Mouse (Mus musculus) brain, adult 2 months (tissue): Measurements from ENCODE around the gene Lnx2.

Experiments used
- DNase-seq: peaks from one replicate; pipeline ENCODE4 v3.0.0; 2011; ENCODE audit warnings: low read depth, low spot score

Lnx2 gene

GRCm38 (mm10) chr5:147051500-147052308 lies 24.7 kb downstream of the Lnx2 start:
- peak; percentile 38 for DNase-seq

- no peak for DNase-seq
Measured at GRCm38 (mm10) chr5:147050816-147051499, 25.4 kb downstream of the Lnx2 start.

GRCm38 (mm10) chr5:147049544-147050209 lies 26.7 kb downstream of the Lnx2 start:
- DNase-seq = no peak

- no peak for DNase-seq
Measured at GRCm38 (mm10) chr5:147045929-147046328, 30.5 kb downstream of the Lnx2 start.

- DNase-seq = no peak
Measured at GRCm38 (mm10) chr5:147045311-147045710, 31.1 kb downstream of the Lnx2 start.

GRCm38 (mm10) chr5:147043240-147043844 lies 33.0 kb downstream of the Lnx2 start:
- peak; percentile 82 for DNase-seq

GRCm38 (mm10) chr5:147041965-147042937 lies 34.1 kb downstream of the Lnx2 start:
- DNase-seq = no peak

- no peak for DNase-seq
Measured at GRCm38 (mm10) chr5:147039394-147039793, 37.0 kb downstream of the Lnx2 start.

GRCm38 (mm10) chr5:147037601-147038000 lies 38.8 kb downstream of the Lnx2 start:
- DNase-seq = no peak

- no peak for DNase-seq
Measured at GRCm38 (mm10) chr5:147036661-147037060, 39.7 kb downstream of the Lnx2 start.

GRCm38 (mm10) chr5:147036028-147036427 lies 40.4 kb downstream of the Lnx2 start:
- DNase-seq = no peak

- DNase-seq = no peak
Measured at GRCm38 (mm10) chr5:147035301-147035700, 41.1 kb downstream of the Lnx2 start.

GRCm38 (mm10) chr5:147034283-147034682 lies 42.1 kb downstream of the Lnx2 start:
- peak; percentile 52 for DNase-seq

- DNase-seq = no peak
Measured at GRCm38 (mm10) chr5:147033155-147033554, 43.2 kb downstream of the Lnx2 start.

- no peak for DNase-seq
Measured at GRCm38 (mm10) chr5:147031281-147031680, 45.1 kb downstream of the Lnx2 start.

- peak; percentile 66 for DNase-seq
Measured at GRCm38 (mm10) chr5:147024331-147025034, 51.9 kb downstream of the Lnx2 start.

- peak; percentile 91 for DNase-seq
Measured at GRCm38 (mm10) chr5:147023245-147023970, 53.0 kb downstream of the Lnx2 start.

GRCm38 (mm10) chr5:147021546-147022265 lies 54.7 kb downstream of the Lnx2 start:
- peak; percentile 84 for DNase-seq

- peak; percentile 43 for DNase-seq
Measured at GRCm38 (mm10) chr5:147020579-147020978, 55.8 kb downstream of the Lnx2 start.
